Mouse (Mus musculus): ENCODE measurements at regions not wholly inside any gene's neighbourhood (a gene's known extent, or its start where the extent isn't known, plus 50 kb on each side); places are given as distances from the start of the nearest gene placed in this dataset.

DNA sequence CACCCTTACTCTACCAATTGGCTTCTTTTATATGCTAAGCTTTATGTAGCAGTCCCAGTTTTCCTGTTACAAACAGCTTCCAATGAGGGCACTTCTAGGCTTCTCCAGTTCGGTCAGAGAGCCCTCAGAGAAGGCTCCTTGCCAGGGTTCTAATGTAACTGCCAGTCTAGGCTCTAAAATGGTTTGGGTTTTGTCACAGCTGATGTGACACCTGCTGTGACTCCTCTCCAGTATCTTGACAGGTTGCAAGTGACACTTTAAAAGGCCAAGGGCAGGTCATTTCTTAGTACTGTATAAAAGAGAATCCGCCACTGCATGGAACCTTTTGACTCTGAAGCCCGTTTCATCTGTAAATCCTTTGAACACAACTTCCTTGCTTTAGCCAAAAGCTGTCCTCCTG is 54.0 kb upstream of the Nedd9 start:
- no peak for ATAC-seq (ENCODE audit: insufficient read depth)
- H3K36me3 ChIP-seq (ENCODE audit: insufficient read depth) = no peaks in the 10 kb centered on the region
- no peak for TF ChIP-seq CTCF (IDR thresholded peaks at IDR 0.05; ENCODE audit: low read depth)
- no peak overlapping the region for H3K27ac ChIP-seq (ENCODE audit: low read depth)
- H3K9me3 ChIP-seq (ENCODE audit: low read depth, low read length) = no peaks in the 10 kb centered on the region
- no peak overlapping the region for H3K4me2 ChIP-seq
- 37% methylated on average over 3 of the region's 3 CpGs for WGBS
- H3K4me3 ChIP-seq (ENCODE audit: low read depth, low read length) = no peak overlapping the region
- H3K27me3 ChIP-seq (ENCODE audit: insufficient read depth, low read length) = no peaks in the 10 kb centered on the region
- DNase-seq = no peak
- no peak overlapping the region for H3K9ac ChIP-seq
- H3K4me1 ChIP-seq (ENCODE audit: insufficient read depth) = no peaks in the 10 kb centered on the region

DNA sequence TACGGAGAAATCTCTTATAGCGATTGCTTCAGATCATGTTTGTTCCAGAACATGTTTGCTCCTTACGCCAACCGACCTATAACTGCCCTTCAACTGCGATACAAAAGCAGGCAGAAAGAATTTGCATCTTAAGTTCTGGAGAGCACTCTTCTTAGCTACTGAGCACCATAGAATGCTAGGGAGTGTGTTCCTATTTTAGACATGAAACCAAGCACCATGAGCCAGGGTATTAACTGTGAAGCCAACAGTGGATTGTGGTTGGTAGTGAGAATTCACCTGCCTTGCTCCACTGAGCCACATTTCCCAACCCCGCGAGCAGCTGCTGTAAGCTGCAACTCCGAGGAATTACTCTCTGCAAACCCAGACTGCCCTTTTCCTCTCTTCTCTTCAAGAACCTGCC is 58.9 kb upstream of the Nedd9 start:
- no peak overlapping the region for H3K4me3 ChIP-seq (ENCODE audit: low read depth, low read length)
- no peaks in the 10 kb centered on the region for H3K36me3 ChIP-seq (ENCODE audit: insufficient read depth)
- no peak for DNase-seq
- no peak overlapping the region for H3K9ac ChIP-seq
- H3K27ac ChIP-seq (ENCODE audit: low read depth) = 0 out of 2 replicates have a peak overlapping the region, but pooled peaks have one; percentile 28
- 75% methylated on average over 8 of the region's 8 CpGs for WGBS
- no peak overlapping the region for H3K4me2 ChIP-seq
- H3K4me1 ChIP-seq (ENCODE audit: insufficient read depth) = peaks cover 9% of the 10 kb centered on the region; the same call in 1 of the 2 replicates
- TF ChIP-seq CTCF (IDR thresholded peaks at IDR 0.05; ENCODE audit: low read depth) = no peak
- H3K27me3 ChIP-seq (ENCODE audit: insufficient read depth, low read length) = no peaks in the 10 kb centered on the region
- no peaks in the 10 kb centered on the region for H3K9me3 ChIP-seq (ENCODE audit: low read depth, low read length)
- no peak for ATAC-seq (ENCODE audit: insufficient read depth)

DNA sequence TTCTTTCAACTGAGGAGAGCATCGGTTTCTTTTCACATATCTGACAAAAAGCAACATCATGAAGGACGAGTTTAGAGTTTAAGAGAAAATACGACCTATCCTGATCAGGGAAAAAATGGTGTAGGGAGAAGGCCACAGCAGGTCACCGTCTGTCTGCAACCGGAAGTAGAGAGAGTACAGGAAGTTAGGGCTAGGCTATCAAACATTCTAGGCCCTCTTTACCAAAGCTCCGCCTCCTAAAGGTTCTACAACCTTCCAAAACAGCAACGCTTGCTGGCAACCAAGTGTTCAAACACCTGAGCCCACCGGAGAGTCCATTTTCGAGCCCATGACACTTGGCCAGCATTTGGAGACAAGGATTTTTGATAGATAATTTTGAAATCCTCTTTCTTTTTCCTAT is 59.2 kb upstream of the Tmem170b start:
- Histone ChIP-seq H3K9ac (no peak overlapping the region), H3K9me3 (ENCODE audit: low read depth, low read length) (no peaks in the 10 kb centered on the region), H3K4me2 (no peak overlapping the region), H3K27me3 (ENCODE audit: insufficient read depth, low read length) (no peaks in the 10 kb centered on the region), H3K4me1 (ENCODE audit: insufficient read depth) (peaks cover 14% of the 10 kb centered on the region; the same call in 1 of the 2 replicates), H3K4me3 (ENCODE audit: low read depth, low read length) (no peak overlapping the region), H3K36me3 (ENCODE audit: insufficient read depth) (no peaks in the 10 kb centered on the region), H3K27ac (ENCODE audit: low read depth) (no peak overlapping the region)
- 72% methylated on average over 9 of the region's 9 CpGs for WGBS
- ATAC-seq (ENCODE audit: insufficient read depth) (no peak), DNase-seq (no peak)
- no peak for TF ChIP-seq CTCF (IDR thresholded peaks at IDR 0.05; ENCODE audit: low read depth)

DNA sequence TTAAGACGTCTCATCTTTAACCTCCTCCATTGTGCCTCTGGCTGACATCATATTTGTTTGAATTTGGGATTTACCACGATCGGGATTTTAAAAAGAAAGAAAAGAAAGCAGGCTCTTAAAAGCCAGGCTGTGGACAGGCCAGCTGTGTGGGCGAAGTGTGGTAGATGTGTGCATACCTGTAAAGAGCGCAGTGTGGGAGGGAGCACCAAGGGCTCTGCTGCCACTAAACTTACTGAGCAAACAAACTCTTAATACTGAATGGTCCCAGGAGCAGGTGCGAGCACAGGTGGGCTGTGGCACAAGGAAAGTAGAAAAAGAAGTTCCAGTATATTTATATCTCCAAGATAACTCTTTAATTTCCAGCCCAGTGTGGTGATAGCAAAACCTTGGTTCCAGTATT is 56.4 kb upstream of the Tmem170b start:
- no peaks in the 10 kb centered on the region for H3K36me3 ChIP-seq (ENCODE audit: insufficient read depth)
- no peak overlapping the region for H3K9ac ChIP-seq
- no peak for TF ChIP-seq CTCF (IDR thresholded peaks at IDR 0.05; ENCODE audit: low read depth)
- H3K4me2 ChIP-seq = no peak overlapping the region
- 60% methylated on average over 6 of the region's 6 CpGs for WGBS
- peak; percentile 77 for ATAC-seq (ENCODE audit: insufficient read depth)
- peak; percentile 55 for DNase-seq
- no peaks in the 10 kb centered on the region for H3K27me3 ChIP-seq (ENCODE audit: insufficient read depth, low read length)
- H3K9me3 ChIP-seq (ENCODE audit: low read depth, low read length) = no peaks in the 10 kb centered on the region
- H3K4me1 ChIP-seq (ENCODE audit: insufficient read depth) = peaks cover 14% of the 10 kb centered on the region; the same call in 1 of the 2 replicates
- H3K27ac ChIP-seq (ENCODE audit: low read depth) = peak overlapping the region; percentile 81; the same call in 1 of the 2 replicates
- H3K4me3 ChIP-seq (ENCODE audit: low read depth, low read length) = no peak overlapping the region

DNA sequence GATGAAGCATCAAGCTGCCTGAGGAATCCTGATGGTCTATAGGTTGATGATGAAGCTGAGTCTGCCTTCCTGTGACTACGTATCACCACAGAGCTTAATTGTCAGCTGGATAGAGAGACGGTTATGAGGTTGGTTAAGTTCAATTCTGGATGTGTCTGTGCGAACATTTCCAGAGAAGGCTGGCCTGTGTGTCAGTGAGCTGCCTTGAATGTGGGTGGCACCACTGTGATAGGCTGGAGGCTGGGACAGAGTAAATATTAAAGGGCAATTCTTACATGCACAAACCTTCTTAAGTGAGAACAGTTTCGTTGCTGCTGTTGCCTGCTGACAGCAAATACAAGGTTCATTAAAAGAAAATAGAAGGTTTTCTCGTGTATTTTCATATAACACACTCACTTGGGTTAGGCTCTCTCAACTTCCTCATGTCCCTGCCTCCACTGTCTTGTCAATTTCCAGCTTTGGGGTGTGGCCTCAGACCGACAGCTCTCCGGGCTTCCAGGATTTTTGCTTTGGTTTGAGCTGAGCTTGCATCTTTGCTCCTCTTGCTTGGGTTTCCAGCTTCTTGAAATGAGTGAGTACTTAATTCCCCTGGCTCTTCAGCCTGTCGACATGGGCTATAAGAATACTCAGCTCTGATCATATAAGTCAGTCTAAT is 55.3 kb upstream of the Tmem170b start:
- DNase-seq = peak; percentile 39
- WGBS = 34% methylated on average over 8 of the region's 8 CpGs

DNA sequence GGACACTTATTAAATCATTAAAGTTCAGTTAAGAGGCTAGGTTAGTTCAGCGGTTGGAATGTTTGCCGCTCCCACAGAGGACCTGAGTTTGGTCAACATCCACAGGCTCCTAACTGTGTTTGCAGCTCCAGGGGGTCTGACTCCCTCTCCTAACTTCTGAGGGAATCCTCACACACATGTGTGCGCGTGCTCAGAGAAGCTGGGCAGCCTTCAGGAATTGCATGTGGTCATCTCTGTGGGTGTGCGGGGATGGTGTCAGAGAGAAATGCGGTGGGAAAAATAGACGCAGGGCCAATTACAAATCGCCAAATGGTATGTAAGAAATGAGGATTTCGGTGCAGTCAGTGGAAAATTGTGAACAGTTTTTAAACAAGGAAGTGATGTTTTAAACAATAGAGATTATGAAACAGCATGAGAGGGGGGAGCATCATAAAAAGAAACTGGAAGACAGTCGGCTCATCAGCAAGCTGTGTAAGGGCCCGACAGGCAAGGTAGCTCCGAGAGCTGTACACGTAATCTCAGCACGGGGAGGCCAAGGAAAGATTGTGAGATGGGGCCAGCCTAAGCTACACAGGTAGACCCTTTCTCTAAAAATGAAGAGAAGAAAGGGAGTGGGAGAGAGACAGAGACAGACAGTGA is 53.9 kb upstream of the Tmem170b start:
- Histone ChIP-seq H3K4me1 (ENCODE audit: insufficient read depth) (peaks cover 14% of the 10 kb centered on the region; the same call in 1 of the 2 replicates), H3K36me3 (ENCODE audit: insufficient read depth) (no peaks in the 10 kb centered on the region), H3K9me3 (ENCODE audit: low read depth, low read length) (no peaks in the 10 kb centered on the region), H3K4me2 (peak overlapping the region; percentile 35), H3K4me3 (ENCODE audit: low read depth, low read length) (no peak overlapping the region), H3K27ac (ENCODE audit: low read depth) (peak overlapping the region; percentile 81; the same call in 1 of the 2 replicates), H3K27me3 (ENCODE audit: insufficient read depth, low read length) (no peaks in the 10 kb centered on the region), H3K9ac (no peak overlapping the region)
- no peak for TF ChIP-seq CTCF (IDR thresholded peaks at IDR 0.05; ENCODE audit: low read depth)
- ATAC-seq (ENCODE audit: insufficient read depth) = peak; percentile 77
- DNase-seq = peak; percentile 74
- WGBS = 32% methylated on average over 14 of the region's 14 CpGs

More for the DNA sequence above, 55.3 kb upstream of the Tmem170b start:
- Histone ChIP-seq H3K4me2 (peak overlapping the region; percentile 35; the same call in 1 of the 2 replicates), H3K27ac (ENCODE audit: low read depth) (peak overlapping the region; percentile 81), H3K4me3 (ENCODE audit: low read depth, low read length) (no peak overlapping the region), H3K9me3 (ENCODE audit: low read depth, low read length) (no peaks in the 10 kb centered on the region), H3K4me1 (ENCODE audit: insufficient read depth) (peaks cover 14% of the 10 kb centered on the region; the same call in 1 of the 2 replicates), H3K27me3 (ENCODE audit: insufficient read depth, low read length) (no peaks in the 10 kb centered on the region), H3K9ac (no peak overlapping the region), H3K36me3 (ENCODE audit: insufficient read depth) (no peaks in the 10 kb centered on the region)
- no peak for TF ChIP-seq CTCF (IDR thresholded peaks at IDR 0.05; ENCODE audit: low read depth)
- ATAC-seq (ENCODE audit: insufficient read depth) = no peak

DNA sequence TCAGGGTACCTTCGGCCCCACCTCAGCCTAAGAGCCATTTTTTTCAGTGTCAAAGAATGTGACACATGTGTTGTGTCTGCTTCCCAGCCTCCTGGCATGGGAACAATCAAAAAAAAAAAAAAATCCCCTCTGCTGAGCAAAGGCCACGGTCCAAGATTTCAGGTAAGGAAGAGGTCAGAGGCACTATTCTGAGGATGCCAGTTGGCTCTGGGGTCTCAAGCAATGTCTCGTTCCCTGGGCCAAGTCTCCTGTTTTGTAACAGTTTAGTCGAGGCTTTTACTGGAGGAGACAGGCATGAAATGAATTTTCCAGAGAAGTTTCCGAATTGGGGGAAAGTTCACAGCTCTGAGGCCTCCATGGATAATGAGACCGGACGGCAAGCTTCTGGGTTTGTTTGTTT is 51.3 kb upstream of the Tmem170b start:
- Histone ChIP-seq H3K27me3 (ENCODE audit: insufficient read depth, low read length) (no peaks in the 10 kb centered on the region), H3K4me1 (ENCODE audit: insufficient read depth) (peaks cover 19% of the 10 kb centered on the region; the same call in 1 of the 2 replicates), H3K4me3 (ENCODE audit: low read depth, low read length) (no peak overlapping the region), H3K36me3 (ENCODE audit: insufficient read depth) (no peaks in the 10 kb centered on the region), H3K27ac (ENCODE audit: low read depth) (no peak overlapping the region), H3K9ac (no peak overlapping the region), H3K9me3 (ENCODE audit: low read depth, low read length) (no peaks in the 10 kb centered on the region), H3K4me2 (no peak overlapping the region)
- ATAC-seq (ENCODE audit: insufficient read depth) (no peak), DNase-seq (no peak)
- WGBS = 73% methylated on average over 7 of the region's 7 CpGs
- TF ChIP-seq CTCF (IDR thresholded peaks at IDR 0.05; ENCODE audit: low read depth) = no peak
